Mouse (Mus musculus): ENCODE results near the gene Abcf2. TPM values are rescaled to one million over a fixed set of nuclear protein-coding genes. Genes with fewer than 3 reads are reported as not detected.

Abcf2 gene
- polyA plus RNA-seq (2012; rRNA removed): 19.8 and 20.2 TPM in 2 replicates

DNA sequence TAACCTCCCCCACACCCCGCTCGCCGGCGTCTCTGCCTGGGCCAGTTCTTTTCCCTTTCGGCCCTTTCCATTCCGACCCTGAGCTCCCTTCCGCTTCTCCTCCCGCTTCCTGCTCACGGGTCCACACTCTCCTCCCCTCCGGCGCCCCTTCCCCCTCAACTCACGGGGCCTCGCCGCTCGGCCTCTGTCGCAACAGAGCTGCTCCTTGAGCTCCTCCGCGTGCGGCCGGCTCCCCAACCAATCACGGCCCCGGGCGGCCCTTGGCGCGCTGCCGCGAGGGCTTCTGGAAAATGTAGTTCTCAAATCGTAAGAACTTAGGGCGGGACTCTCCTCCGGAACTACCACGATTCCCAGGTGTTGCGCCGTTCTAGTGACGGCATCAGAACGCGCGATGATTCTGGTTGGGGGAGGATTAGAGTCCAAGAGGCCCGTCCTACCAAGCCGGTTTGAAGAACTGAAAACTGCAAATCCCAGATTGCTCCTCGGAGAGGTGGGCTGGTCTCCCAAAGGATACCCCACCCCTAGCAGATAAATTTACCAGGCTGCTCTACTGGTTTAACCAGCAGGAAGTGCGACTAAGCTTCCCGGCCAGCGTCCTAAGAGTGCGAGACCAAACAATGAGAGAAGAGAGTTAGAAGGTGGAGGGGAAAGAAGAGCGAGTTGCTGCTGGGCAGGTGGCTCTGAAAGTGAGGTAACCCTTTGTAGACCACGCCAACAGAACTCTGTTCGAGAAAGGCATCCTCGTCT is at the start of gene Abcf2:
Abcf2 (minus strand) TSS at position 285 of the 747 bp plus-strand sequence.

DNA sequence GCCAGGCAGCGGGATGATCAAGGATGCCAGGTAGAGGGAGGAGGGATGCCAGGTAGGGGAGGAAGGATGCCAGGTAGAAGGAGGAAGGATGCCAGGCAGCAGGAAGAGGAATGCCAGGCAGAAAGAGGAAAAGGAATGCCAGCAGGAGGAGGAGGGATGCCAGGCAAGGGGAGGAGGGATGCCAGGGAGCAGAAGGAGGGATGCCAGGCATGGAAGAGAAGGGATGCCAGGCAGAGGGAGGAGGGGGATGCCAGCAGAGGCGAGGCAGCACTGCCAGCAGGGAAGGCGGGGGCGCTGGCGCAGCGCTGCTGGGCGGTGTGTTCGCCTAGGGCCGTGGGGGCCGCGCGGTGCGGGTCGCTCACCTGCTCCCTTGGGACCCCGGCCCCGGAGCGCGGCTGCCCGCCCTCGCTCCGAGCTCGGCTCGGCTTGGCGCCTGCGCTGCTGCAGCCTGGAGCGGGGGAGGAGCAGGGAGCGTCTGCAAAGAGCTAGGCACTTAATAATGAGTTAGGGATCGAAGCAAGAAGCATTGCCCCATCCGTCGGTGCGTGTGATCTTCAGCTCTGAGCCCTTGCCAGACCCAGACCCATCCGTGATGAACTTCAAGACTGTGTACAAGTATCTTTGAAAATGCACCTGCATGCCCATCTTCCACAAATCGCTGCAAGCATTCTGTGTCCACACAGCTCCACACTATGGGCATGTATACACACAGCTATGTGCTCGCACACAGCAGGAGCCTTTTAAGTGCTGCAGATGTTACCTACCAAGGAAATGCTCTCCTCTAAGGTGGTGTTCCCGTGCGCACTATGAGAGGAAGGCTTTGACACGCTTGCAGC is 46.9 kb upstream of the Abcf2 start, which contains the start of gene Smarcd3:
Smarcd3 (minus strand) TSS at position 426 of the 836 bp plus-strand sequence.

DNA sequence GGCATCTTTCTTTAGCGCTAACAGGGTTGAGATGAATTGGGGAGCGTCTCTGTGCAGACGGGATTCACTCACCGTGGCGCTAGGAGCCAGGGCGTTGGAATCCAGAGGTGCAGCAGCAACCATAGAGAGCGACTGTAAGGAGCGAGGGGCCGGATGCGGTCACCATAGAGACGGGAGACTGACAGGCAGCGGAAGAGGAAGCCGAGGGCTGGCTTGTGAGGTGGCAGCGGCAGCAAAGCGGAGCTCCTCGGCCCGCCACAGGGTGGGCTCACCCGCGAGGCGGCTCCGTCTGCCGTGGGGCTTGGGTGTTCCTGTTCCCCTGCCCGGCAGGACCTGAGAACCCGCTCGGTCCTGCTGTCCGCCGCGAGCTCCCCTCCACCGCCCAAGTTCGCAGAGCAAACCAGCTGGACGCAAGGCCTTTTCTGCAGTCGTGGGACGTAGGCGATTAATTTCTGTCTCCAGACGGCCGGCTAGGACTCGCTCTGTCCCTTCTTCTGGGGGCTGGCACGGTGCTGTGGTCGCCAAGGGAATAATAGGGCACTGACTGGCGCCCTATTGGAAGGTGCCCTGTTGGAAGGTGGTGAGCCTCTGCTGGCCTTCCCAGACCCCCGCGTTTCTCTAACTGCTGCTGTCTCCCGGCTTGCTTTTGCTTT is 9.4 kb upstream of the Abcf2 start, which contains the start of gene Chpf2:
Chpf2 (plus strand) TSS at position 195 of the 653 bp plus-strand sequence.

DNA sequence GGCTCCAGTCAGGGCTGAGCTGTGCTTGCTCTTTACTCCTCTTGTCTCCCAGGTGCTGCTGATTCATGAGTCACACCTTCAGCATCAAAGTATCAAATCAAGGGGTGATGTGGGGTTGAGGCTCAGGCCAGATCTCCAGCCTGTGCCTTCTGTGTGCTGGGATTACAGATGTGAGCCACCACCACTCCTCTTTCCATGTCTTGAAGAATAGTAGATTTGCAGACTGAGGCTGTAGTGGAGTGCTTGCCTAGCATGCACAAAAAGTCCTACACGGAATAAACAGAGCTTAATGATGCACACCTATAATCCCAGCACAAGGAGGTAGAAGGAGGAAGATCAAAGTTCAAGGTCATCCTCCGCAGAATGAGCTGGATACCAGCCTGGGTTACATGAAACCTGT is 20.6 kb downstream of the Abcf2 start, which contains the start of gene 4931409K22Rik:
4931409K22Rik (minus strand) TSS at position 101 of the 400 bp plus-strand sequence.

DNA sequence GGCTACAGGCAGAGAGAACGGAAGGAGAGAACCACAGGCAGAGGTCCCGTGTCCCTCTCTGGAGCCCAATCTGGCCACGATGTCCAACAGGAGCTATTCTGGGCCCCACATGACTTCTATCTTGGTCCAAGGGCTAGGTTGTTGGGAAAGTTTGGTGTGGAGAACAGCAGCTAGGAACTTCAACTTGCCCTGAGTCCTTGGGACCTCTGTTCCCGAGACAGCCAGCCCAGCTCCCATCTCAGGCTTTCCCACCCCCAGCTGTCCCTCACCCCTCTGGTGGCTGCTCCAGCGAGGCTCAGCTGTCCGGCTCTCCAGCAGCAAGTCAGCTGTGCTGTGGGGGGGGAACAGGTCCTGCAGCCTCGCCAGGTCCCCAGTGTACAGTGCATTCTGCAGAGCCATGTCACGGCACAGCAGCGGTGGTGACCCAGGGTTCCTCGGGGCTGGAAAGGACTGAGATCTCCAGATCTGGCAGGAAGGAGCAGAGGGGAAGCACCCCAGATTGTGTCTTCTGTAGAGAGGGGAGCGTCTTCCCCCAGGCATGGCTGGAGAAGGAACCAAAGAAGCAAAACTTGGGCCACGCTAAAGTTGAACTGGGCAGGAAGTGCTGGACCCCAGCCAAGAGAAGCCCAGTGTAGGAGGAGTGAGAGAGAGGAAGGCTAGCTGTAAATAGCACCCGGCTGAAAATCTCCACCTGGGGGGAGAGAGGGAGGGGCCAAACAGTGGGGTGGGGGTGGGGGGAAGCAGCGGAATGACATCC is 36.7 kb downstream of the Abcf2 start, which contains the start of gene Asb10:
Asb10 (minus strand) TSS at position 592 of the 757 bp plus-strand sequence.

DNA sequence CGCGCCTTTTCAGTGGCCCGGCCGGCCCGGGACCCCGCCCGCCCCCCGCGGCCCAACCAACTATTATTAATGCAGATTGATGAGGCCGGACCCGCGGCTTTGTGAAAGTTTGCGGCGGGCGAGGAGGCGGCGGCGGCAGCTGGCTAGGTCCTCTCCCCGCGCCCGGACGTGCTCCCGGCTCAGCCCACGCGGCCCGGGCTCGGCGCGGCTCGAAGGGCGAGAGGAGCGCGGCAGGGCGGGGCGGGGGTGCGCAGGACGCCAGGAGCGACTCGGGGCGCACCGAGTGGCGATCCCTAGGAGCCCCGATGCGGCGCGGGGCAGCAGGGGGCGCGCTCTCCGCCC is 50.4 kb downstream of the Abcf2 start, which contains the start of gene Gbx1:
Gbx1 (minus strand) TSS at position 314 of the 342 bp plus-strand sequence.

Other genes with a start within 250 kb of the Abcf2 start
- gene Kcnh2, start 225.9 kb downstream of the Abcf2 start, polyA plus RNA-seq (2012; rRNA removed): 0.70 and 0.86 TPM in 2 replicates
- gene Nos3, start 212.7 kb downstream of the Abcf2 start, polyA plus RNA-seq (2012; rRNA removed): 2.1 and 2.6 TPM in 2 replicates
- gene Atg9b, start 185.3 kb downstream of the Abcf2 start, polyA plus RNA-seq (2012; rRNA removed): 5.7 and 8.2 TPM in 2 replicates
- gene Abcb8, start 183.8 kb downstream of the Abcf2 start, polyA plus RNA-seq (2012; rRNA removed): 22.3 and 23.8 TPM in 2 replicates
- 0.25 and 0.31 TPM in 2 replicates for gene Asic3, start 164.1 kb downstream of the Abcf2 start, polyA plus RNA-seq (2012; rRNA removed)
- 18.9 and 21.8 TPM in 2 replicates for gene Cdk5, start 153.9 kb downstream of the Abcf2 start, polyA plus RNA-seq (2012; rRNA removed)
- 14.2 and 14.9 TPM in 2 replicates for gene Slc4a2, start 153.6 kb downstream of the Abcf2 start, polyA plus RNA-seq (2012; rRNA removed)
- 68.3 and 84.0 TPM in 2 replicates for gene Fastk, start 132.2 kb downstream of the Abcf2 start, polyA plus RNA-seq (2012; rRNA removed)
- gene Tmub1, start 129.6 kb downstream of the Abcf2 start, polyA plus RNA-seq (2012; rRNA removed): 6.2 and 6.4 TPM in 2 replicates
- 10.9 and 14.0 TPM in 2 replicates for gene Agap3, start 125.3 kb downstream of the Abcf2 start, polyA plus RNA-seq (2012; rRNA removed)
- not detected in 2 replicates for gene Gbx1, start 50.3 kb downstream of the Abcf2 start, polyA plus RNA-seq (2012; rRNA removed)
- gene Asb10, start 36.5 kb downstream of the Abcf2 start, polyA plus RNA-seq (2012; rRNA removed): 0.07 and 0.14 TPM in 2 replicates
- 0.01 and 0.02 TPM in 2 replicates for gene 4931409K22Rik, start 20.7 kb downstream of the Abcf2 start, polyA plus RNA-seq (2012; rRNA removed)
- 7.7 and 8.8 TPM in 2 replicates for gene Chpf2, start 9.3 kb upstream of the Abcf2 start, polyA plus RNA-seq (2012; rRNA removed)
- 1.1 and 1.4 TPM in 2 replicates for gene Smarcd3, start 46.9 kb upstream of the Abcf2 start, polyA plus RNA-seq (2012; rRNA removed)
- gene Nub1, start 108.1 kb upstream of the Abcf2 start, polyA plus RNA-seq (2012; rRNA removed): 15.7 and 16.5 TPM in 2 replicates
- gene Wdr86, start 153.3 kb upstream of the Abcf2 start, polyA plus RNA-seq (2012; rRNA removed): 1.7 and 1.9 TPM in 2 replicates
- 0.17 and 0.20 TPM in 2 replicates for gene Crygn, start 180.5 kb upstream of the Abcf2 start, polyA plus RNA-seq (2012; rRNA removed)